Mouse (Mus musculus): Measurements from ENCODE around the gene Msh2. TPM values are rescaled to one million over a fixed set of nuclear protein-coding genes. Genes with fewer than 3 reads are reported as not detected.

Msh2 gene
- polyA plus RNA-seq, 1 experiment from 2014 or later = 31.7 TPM

DNA sequence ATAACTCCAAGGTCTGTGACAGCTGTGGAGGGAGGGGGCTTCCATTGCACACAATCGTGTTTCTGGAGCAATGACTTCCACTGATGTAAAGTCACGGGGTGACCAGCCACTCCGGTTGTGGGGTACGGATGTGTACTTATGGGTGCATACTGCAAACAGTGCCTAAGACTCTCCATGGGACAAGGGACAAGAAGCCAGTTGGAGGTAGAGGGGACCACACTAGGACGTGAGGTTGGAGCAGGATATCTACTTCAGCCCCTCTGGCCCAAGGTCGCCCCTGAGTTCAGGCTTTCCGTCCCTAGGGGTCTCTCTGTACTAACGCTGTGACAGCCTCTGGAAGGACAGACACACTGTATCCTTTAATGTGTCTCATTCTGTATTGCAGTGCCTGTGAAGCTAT lies 62.3 kb downstream of the Msh2 start:
- Histone ChIP-seq H3K36me3 (ENCODE audit: control insufficient read depth, insufficient read depth, low read length) (no peaks in the 10 kb centered on the region), H3K9me3 (ENCODE audit: control insufficient read depth, low read length) (no peaks in the 10 kb centered on the region), H3K27me3 (replicated peaks; ENCODE audit: control insufficient read depth, insufficient read depth, low read length) (no peaks in the 10 kb centered on the region), H3K9ac (ENCODE audit: low read depth, low read length) (no peak overlapping the region), H3K4me3 (ENCODE audit: low read depth, low read length) (no peak overlapping the region), H3K4me2 (ENCODE audit: low read depth, low read length) (no peak overlapping the region), H3K27ac (replicated peaks; ENCODE audit: low read depth, low read length) (no peak overlapping the region), H3K4me1 (ENCODE audit: control insufficient read depth, insufficient read depth, low read length) (no peaks in the 10 kb centered on the region)
- WGBS = 81% methylated on average over 8 of the region's 8 CpGs
- DNase-seq (ENCODE audit: low spot score) (no peak), ATAC-seq (ENCODE audit: low read depth) (no peak)

GRCm38 (mm10) chr17:87737144-87737543 lies 65.0 kb downstream of the Msh2 start:
- 67% methylated on average over 3 of the region's 3 CpGs for WGBS
- Histone ChIP-seq H3K4me1 (ENCODE audit: control insufficient read depth, insufficient read depth, low read length) (no peaks in the 10 kb centered on the region), H3K27ac (replicated peaks; ENCODE audit: low read depth, low read length) (no peak overlapping the region), H3K4me2 (ENCODE audit: low read depth, low read length) (no peak overlapping the region), H3K27me3 (replicated peaks; ENCODE audit: control insufficient read depth, insufficient read depth, low read length) (no peaks in the 10 kb centered on the region), H3K9me3 (ENCODE audit: control insufficient read depth, low read length) (no peaks in the 10 kb centered on the region), H3K9ac (ENCODE audit: low read depth, low read length) (no peak overlapping the region), H3K4me3 (ENCODE audit: low read depth, low read length) (no peak overlapping the region), H3K36me3 (ENCODE audit: control insufficient read depth, insufficient read depth, low read length) (no peaks in the 10 kb centered on the region)
- DNase-seq (ENCODE audit: low spot score) (no peak), ATAC-seq (ENCODE audit: low read depth) (no peak)

DNA sequence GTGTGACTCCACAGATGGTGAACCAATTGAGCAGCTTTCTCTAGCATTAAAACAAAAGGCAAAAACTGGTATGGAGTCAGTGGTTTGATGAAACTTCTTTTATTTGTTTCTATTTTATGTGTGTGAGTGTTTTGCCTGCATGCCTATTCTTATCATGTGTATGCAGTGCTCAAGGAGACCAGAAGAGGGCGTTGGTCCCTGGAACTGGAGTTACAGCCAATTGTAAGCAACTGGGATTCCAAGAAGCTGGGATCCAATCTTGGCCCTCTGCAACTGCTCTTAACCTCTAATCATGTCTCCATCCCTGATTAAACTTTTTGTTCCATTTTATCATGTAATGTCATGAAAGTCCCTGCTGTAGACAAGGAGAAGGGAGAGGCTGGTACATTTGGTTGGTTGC lies 67.7 kb downstream of the Msh2 start:
- peaks cover 18% of the 10 kb centered on the region for H3K27me3 ChIP-seq (replicated peaks; ENCODE audit: control insufficient read depth, insufficient read depth, low read length)
- ATAC-seq (ENCODE audit: low read depth) = no peak
- WGBS = 41% methylated on average over 1 of the region's 1 CpGs
- H3K9ac ChIP-seq (ENCODE audit: low read depth, low read length) = no peak overlapping the region
- DNase-seq (ENCODE audit: low spot score) = no peak
- H3K27ac ChIP-seq (replicated peaks; ENCODE audit: low read depth, low read length) = no peak overlapping the region
- H3K9me3 ChIP-seq (ENCODE audit: control insufficient read depth, low read length) = no peaks in the 10 kb centered on the region
- no peak overlapping the region for H3K4me2 ChIP-seq (ENCODE audit: low read depth, low read length)
- H3K36me3 ChIP-seq (ENCODE audit: control insufficient read depth, insufficient read depth, low read length) = no peaks in the 10 kb centered on the region
- H3K4me1 ChIP-seq (ENCODE audit: control insufficient read depth, insufficient read depth, low read length) = no peaks in the 10 kb centered on the region
- no peak overlapping the region for H3K4me3 ChIP-seq (ENCODE audit: low read depth, low read length)

DNA sequence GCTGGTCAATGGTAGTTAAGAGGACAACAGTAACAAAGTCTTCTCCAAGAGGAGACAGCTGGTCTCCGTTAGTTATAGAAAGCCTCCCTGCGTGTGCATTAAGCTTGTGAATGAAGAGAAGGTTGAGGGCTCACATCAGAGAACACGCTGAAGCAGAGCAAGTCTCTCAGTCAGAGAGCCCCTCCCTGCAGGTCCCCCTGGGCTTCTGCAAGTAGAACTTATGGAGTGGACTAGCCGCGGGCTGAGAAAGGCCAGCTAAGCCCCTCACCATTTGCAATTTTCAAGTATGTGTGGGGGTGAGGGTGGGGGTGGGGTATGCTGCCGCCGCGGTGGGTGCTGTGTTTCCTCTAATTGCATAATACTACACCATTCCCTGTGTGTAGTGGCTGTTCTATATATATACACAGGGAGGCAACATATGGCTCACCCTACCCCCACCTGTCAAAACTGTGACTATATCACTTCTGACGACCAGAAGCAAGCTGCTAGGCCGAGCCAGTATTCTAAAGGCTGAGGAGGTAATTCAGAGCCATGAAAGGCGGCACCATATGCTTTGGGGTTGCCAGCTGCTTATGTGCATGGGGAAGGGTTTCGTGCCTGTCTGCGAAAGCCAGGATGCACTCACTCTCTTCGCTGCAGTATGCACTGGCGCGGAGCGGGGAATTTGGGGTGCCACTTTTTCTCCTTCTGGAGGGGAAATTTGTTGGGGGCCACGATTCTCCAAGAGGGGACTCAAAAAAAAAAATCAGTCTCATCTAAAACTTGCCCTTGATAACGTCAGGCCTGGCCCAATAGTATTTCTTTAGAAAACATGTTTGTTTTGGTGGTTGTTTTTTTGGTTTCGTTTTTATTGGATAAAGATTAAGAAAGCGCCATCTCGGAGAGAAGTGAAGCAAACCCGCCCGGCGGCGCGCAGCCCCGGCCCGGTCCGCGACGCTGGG lies 73.1 kb downstream of the Msh2 start:
- Histone ChIP-seq H3K27me3 (replicated peaks; ENCODE audit: control insufficient read depth, insufficient read depth, low read length) (peaks cover 51% of the 10 kb centered on the region), H3K4me3 (ENCODE audit: low read depth, low read length) (peak overlapping the region; percentile 65), H3K4me1 (ENCODE audit: control insufficient read depth, insufficient read depth, low read length) (peaks cover 3% of the 10 kb centered on the region; the same call in 1 of the 2 replicates), H3K36me3 (ENCODE audit: control insufficient read depth, insufficient read depth, low read length) (no peaks in the 10 kb centered on the region), H3K9me3 (ENCODE audit: control insufficient read depth, low read length) (0 out of 2 replicates have a peak, but pooled peaks cover 3% of the 10 kb centered on the region), H3K4me2 (ENCODE audit: low read depth, low read length) (peak overlapping the region; percentile 99), H3K9ac (ENCODE audit: low read depth, low read length) (peak overlapping the region; percentile 54), H3K27ac (replicated peaks; ENCODE audit: low read depth, low read length) (no peak overlapping the region)
- WGBS = 10% methylated on average over 32 of the region's 32 CpGs
- peak; percentile 83 for ATAC-seq (ENCODE audit: low read depth)
- peak; percentile 78 for DNase-seq (ENCODE audit: low spot score)

DNA sequence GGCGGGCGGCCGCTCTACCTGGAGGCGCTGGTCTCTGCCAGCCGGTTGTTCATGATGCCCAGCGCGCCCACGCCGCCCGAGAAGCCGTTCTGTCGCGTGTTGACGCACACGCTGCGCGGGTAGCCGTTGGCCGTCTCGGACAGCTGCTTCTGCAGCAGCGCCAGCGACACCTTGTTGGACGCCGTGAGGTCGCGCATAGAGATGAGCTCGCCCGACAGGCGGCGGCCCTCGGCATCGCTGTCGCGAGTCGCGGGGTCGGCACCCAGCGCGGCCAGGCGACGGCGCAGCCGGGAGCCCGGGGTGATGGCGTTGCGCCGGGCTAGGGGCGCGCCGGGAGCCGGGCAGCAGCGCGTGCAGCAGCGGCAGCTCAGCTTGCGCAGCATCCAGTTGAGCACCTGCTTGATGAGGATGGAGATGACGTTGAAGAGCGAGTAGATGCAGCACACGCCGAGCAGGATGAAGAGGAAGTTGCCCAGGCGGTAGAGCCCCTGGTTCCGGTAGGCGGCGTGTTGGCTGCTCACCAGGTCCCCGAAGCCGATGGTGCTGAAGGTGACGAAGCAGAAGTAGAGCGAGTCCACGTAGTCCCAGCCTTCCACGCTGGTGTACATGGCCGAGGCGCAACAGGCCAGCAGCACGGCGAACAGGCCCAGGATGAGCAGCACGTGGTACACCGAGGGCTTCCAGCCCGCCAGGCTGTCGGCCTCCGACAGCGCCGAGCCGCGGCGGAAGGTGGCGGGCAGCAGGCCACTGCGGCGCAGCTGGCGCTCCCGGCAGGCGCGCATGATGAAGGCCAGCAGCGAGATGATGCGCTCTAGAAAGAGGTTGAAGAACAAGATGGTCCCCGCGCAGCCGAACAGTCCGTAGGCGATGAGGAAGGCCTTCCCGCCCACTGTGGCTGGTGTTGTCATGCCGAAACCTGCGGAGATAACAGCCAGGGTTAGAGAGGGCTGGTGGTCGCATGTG lies 74.1 kb downstream of the Msh2 start:
- H3K9ac ChIP-seq (ENCODE audit: low read depth, low read length) = peak overlapping the region; percentile 54
- peaks cover 51% of the 10 kb centered on the region for H3K27me3 ChIP-seq (replicated peaks; ENCODE audit: control insufficient read depth, insufficient read depth, low read length)
- peak overlapping the region; percentile 99 for H3K4me2 ChIP-seq (ENCODE audit: low read depth, low read length)
- peak; percentile 83 for ATAC-seq (ENCODE audit: low read depth)
- peak overlapping the region; percentile 65 for H3K4me3 ChIP-seq (ENCODE audit: low read depth, low read length)
- 0 out of 2 replicates have a peak, but pooled peaks cover 3% of the 10 kb centered on the region for H3K9me3 ChIP-seq (ENCODE audit: control insufficient read depth, low read length)
- no peak overlapping the region for H3K27ac ChIP-seq (replicated peaks; ENCODE audit: low read depth, low read length)
- H3K4me1 ChIP-seq (ENCODE audit: control insufficient read depth, insufficient read depth, low read length) = peaks cover 3% of the 10 kb centered on the region; the same call in 1 of the 2 replicates
- H3K36me3 ChIP-seq (ENCODE audit: control insufficient read depth, insufficient read depth, low read length) = no peaks in the 10 kb centered on the region
- 4% methylated on average over 65 of the region's 101 CpGs for WGBS
- DNase-seq (ENCODE audit: low spot score) = peak; percentile 50

DNA sequence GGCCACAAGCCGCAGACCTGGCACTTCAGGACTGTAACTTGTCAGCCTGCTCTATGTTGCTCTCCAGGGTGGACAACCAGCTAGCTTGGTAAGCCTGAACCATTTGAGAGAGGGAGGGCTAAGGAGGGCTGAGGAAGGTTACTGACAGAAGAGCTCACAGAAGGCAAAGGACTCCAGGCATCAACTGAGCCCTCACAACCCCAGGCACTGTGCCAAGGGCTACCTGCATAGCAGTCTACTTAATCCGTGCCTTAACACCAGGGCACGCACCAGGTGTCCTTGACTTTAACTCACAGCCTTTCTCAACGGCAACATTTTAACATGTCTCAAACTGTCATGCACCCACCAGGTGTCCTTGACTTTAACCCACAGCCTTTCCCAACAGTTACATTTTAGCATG lies 88.2 kb downstream of the Msh2 start:
- 70% methylated on average over 4 of the region's 4 CpGs for WGBS
- no peak overlapping the region for H3K4me3 ChIP-seq (ENCODE audit: low read depth, low read length)
- no peaks in the 10 kb centered on the region for H3K36me3 ChIP-seq (ENCODE audit: control insufficient read depth, insufficient read depth, low read length)
- H3K4me2 ChIP-seq (ENCODE audit: low read depth, low read length) = no peak overlapping the region
- H3K9ac ChIP-seq (ENCODE audit: low read depth, low read length) = no peak overlapping the region
- H3K4me1 ChIP-seq (ENCODE audit: control insufficient read depth, insufficient read depth, low read length) = no peaks in the 10 kb centered on the region
- no peak for DNase-seq (ENCODE audit: low spot score)
- 0 out of 2 replicates have a peak, but pooled peaks cover 3% of the 10 kb centered on the region for H3K27me3 ChIP-seq (replicated peaks; ENCODE audit: control insufficient read depth, insufficient read depth, low read length)
- H3K27ac ChIP-seq (replicated peaks; ENCODE audit: low read depth, low read length) = no peak overlapping the region
- ATAC-seq (ENCODE audit: low read depth) = no peak
- no peaks in the 10 kb centered on the region for H3K9me3 ChIP-seq (ENCODE audit: control insufficient read depth, low read length)

DNA sequence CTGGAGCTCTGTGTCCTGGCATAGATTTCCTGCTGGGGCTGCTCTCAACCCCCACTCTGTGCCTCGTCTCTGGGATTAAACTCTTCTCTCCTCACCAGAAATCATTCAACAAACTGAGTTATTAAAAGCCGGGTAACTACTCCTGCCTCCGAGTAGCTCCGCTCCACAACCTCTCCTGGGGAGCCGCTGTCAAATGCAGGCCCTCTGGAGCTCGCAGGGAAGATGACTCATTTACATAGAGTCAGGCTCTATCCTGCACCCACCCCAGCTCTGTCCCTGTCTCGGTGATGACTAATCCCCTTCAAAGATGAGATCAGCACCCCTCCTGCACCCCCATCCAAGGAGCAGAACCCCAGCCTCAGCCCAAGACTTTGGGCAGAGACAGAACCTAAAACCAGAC lies 91.0 kb downstream of the Msh2 start:
- DNase-seq (ENCODE audit: low spot score) (no peak), ATAC-seq (ENCODE audit: low read depth) (no peak)
- Histone ChIP-seq H3K36me3 (ENCODE audit: control insufficient read depth, insufficient read depth, low read length) (no peaks in the 10 kb centered on the region), H3K4me2 (ENCODE audit: low read depth, low read length) (no peak overlapping the region), H3K9me3 (ENCODE audit: control insufficient read depth, low read length) (no peaks in the 10 kb centered on the region), H3K4me1 (ENCODE audit: control insufficient read depth, insufficient read depth, low read length) (no peaks in the 10 kb centered on the region), H3K9ac (ENCODE audit: low read depth, low read length) (no peak overlapping the region), H3K4me3 (ENCODE audit: low read depth, low read length) (no peak overlapping the region), H3K27ac (replicated peaks; ENCODE audit: low read depth, low read length) (no peak overlapping the region), H3K27me3 (replicated peaks; ENCODE audit: control insufficient read depth, insufficient read depth, low read length) (0 out of 2 replicates have a peak, but pooled peaks cover 3% of the 10 kb centered on the region)
- 46% methylated on average over 7 of the region's 7 CpGs for WGBS

DNA sequence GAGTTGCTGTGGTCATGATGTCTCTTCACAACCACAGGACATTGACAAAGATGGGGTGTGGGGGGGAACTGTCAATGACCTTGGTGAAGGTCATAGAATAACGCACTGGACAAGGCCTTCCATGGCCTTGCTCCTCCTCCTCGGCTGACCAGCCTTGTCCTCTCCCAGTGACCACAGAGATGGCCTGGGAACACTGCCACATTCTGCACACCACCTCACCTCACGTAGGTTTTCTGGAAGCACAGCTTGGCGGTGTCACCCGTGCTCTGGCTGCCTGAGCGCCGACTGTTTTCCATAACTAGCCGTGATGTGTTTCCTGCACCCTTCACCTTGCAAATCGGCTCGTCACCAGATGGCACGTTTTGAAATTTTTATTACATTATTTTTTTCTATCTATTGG lies 92.9 kb downstream of the Msh2 start:
- 0 out of 2 replicates have a peak, but pooled peaks cover 3% of the 10 kb centered on the region for H3K27me3 ChIP-seq (replicated peaks; ENCODE audit: control insufficient read depth, insufficient read depth, low read length)
- no peak overlapping the region for H3K9ac ChIP-seq (ENCODE audit: low read depth, low read length)
- H3K4me2 ChIP-seq (ENCODE audit: low read depth, low read length) = no peak overlapping the region

More for the DNA sequence above, 92.9 kb downstream of the Msh2 start:
- no peaks in the 10 kb centered on the region for H3K36me3 ChIP-seq (ENCODE audit: control insufficient read depth, insufficient read depth, low read length)
- ATAC-seq (ENCODE audit: low read depth) (no peak), DNase-seq (ENCODE audit: low spot score) (no peak)
- WGBS = 91% methylated on average over 11 of the region's 11 CpGs
- no peaks in the 10 kb centered on the region for H3K9me3 ChIP-seq (ENCODE audit: control insufficient read depth, low read length)
- no peak overlapping the region for H3K4me3 ChIP-seq (ENCODE audit: low read depth, low read length)
- H3K27ac ChIP-seq (replicated peaks; ENCODE audit: low read depth, low read length) = no peak overlapping the region
- no peaks in the 10 kb centered on the region for H3K4me1 ChIP-seq (ENCODE audit: control insufficient read depth, insufficient read depth, low read length)

Measured in embryonic facial prominence, embryonic 14.5 days (tissue).